Mouse (Mus musculus): ENCODE results near the gene Tnnc2.

- TF ChIP-seq POLR2A (IDR thresholded peaks at IDR 0.05; ENCODE audit: borderline replicate concordance, extremely low read depth, low read depth, low read length) (no peak), CTCF (IDR thresholded peaks at IDR 0.05; ENCODE audit: insufficient read depth, low read length) (no peak)
Measured at GRCm38 (mm10) chr2:164770279-164770678, 9.5 kb downstream of the Tnnc2 start.

Measured in lung, adult 2 months (tissue).